Mouse (Mus musculus): ENCODE results near the gene Pdpn. TPM values are rescaled to one million over a fixed set of nuclear protein-coding genes. Genes with fewer than 3 reads are reported as not detected.

Gene Pdpn
- total and polyA plus RNA-seq, 2 experiments, result 0.17 TPM; not detected in 1

- DNase-seq (ENCODE audit: extremely low read depth, low read depth, low spot score), result no peak
- 37% methylated on average over 3 of the region's 3 CpGs for WGBS
- Histone ChIP-seq H3K4me1 (ENCODE audit: control insufficient read depth, insufficient read depth, low read length) (no peaks in the 10 kb centered on the region), H3K36me3 (ENCODE audit: control insufficient read depth, insufficient read depth, low read length) (no peaks in the 10 kb centered on the region), H3K79me2 (ENCODE audit: control insufficient read depth, insufficient read depth, low read length) (no peaks in the 10 kb centered on the region), H3K27ac (replicated peaks; ENCODE audit: insufficient read depth, low read depth, low read length) (no peak overlapping the region), H3K4me3 (ENCODE audit: insufficient read depth, low read depth, low read length) (no peak overlapping the region), H3K9ac (ENCODE audit: low read depth, low read length) (no peak overlapping the region), H3K27me3 (ENCODE audit: control insufficient read depth, insufficient read depth, low read length) (no peaks in the 10 kb centered on the region)
- TF ChIP-seq POLR2A (IDR thresholded peaks at IDR 0.05; ENCODE audit: extremely low read depth, insufficient read depth, low read length) (no peak), CTCF (IDR thresholded peaks at IDR 0.05; ENCODE audit: low read depth, low read length) (no peak)
Measured at GRCm38 (mm10) chr4:143270903-143271302, 28.5 kb downstream of the Pdpn start.

GRCm38 (mm10) chr4:143262696-143263095 is 36.7 kb downstream of the Pdpn start:
- no peaks in the 10 kb centered on the region for H3K4me1 ChIP-seq (ENCODE audit: control insufficient read depth, insufficient read depth, low read length)
- H3K36me3 ChIP-seq (ENCODE audit: control insufficient read depth, insufficient read depth, low read length), result no peaks in the 10 kb centered on the region
- 77% methylated on average over 12 of the region's 12 CpGs for WGBS
- H3K27ac ChIP-seq (replicated peaks; ENCODE audit: insufficient read depth, low read depth, low read length), result no peak overlapping the region
- TF ChIP-seq POLR2A (IDR thresholded peaks at IDR 0.05; ENCODE audit: extremely low read depth, insufficient read depth, low read length), result no peak
- TF ChIP-seq CTCF (IDR thresholded peaks at IDR 0.05; ENCODE audit: low read depth, low read length), result no peak
- no peak for DNase-seq (ENCODE audit: extremely low read depth, low read depth, low spot score)
- no peaks in the 10 kb centered on the region for H3K27me3 ChIP-seq (ENCODE audit: control insufficient read depth, insufficient read depth, low read length)
- H3K4me3 ChIP-seq (ENCODE audit: insufficient read depth, low read depth, low read length), result no peak overlapping the region
- no peak overlapping the region for H3K9ac ChIP-seq (ENCODE audit: low read depth, low read length)
- H3K79me2 ChIP-seq (ENCODE audit: control insufficient read depth, insufficient read depth, low read length), result no peaks in the 10 kb centered on the region

DNA sequence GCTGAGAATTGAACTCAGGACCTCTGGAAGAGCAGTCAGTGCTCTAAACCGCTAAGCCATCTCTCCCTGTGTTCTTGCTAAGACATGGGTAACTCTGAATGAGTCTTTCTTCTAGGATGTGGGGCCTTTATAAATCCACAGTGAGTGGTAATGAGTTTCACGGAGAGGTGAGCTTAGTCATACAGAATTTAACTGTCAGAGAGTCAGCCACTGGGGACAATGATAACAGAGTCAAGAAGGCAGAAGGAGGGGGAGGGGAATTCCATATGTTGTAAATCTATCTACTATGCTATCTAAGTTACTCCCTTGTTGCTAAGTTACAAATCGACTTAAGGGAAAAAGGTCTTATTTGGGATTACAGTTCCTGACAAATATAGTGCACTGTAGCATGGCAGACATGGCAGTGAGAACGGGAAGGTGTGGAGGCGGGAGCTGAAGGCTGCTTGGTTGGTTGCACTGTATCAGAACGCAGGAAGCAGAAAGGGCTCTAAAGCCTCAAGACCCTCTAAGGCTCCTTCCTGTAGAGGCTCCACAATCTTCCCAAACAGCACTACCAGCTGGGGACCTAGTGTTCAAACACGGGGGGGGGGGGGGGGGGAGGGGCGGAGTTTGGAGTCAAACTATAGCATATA is 39.5 kb downstream of the Pdpn start:
- H3K4me1 ChIP-seq (ENCODE audit: control insufficient read depth, insufficient read depth, low read length), result no peaks in the 10 kb centered on the region
- H3K9ac ChIP-seq (ENCODE audit: low read depth, low read length), result no peak overlapping the region
- H3K79me2 ChIP-seq (ENCODE audit: control insufficient read depth, insufficient read depth, low read length), result no peaks in the 10 kb centered on the region
- no peak for DNase-seq (ENCODE audit: extremely low read depth, low read depth, low spot score)
- TF ChIP-seq CTCF (IDR thresholded peaks at IDR 0.05; ENCODE audit: low read depth, low read length) (no peak), POLR2A (IDR thresholded peaks at IDR 0.05; ENCODE audit: extremely low read depth, insufficient read depth, low read length) (no peak)
- 49% methylated on average over 8 of the region's 8 CpGs for WGBS
- H3K27ac ChIP-seq (replicated peaks; ENCODE audit: insufficient read depth, low read depth, low read length), result no peak overlapping the region
- H3K4me3 ChIP-seq (ENCODE audit: insufficient read depth, low read depth, low read length), result no peak overlapping the region
- H3K36me3 ChIP-seq (ENCODE audit: control insufficient read depth, insufficient read depth, low read length), result no peaks in the 10 kb centered on the region
- H3K27me3 ChIP-seq (ENCODE audit: control insufficient read depth, insufficient read depth, low read length), result no peaks in the 10 kb centered on the region

GRCm38 (mm10) chr4:143258517-143258916 is 40.8 kb downstream of the Pdpn start:
- Histone ChIP-seq H3K79me2 (ENCODE audit: control insufficient read depth, insufficient read depth, low read length) (no peaks in the 10 kb centered on the region), H3K4me3 (ENCODE audit: insufficient read depth, low read depth, low read length) (no peak overlapping the region), H3K36me3 (ENCODE audit: control insufficient read depth, insufficient read depth, low read length) (no peaks in the 10 kb centered on the region), H3K9ac (ENCODE audit: low read depth, low read length) (no peak overlapping the region), H3K27me3 (ENCODE audit: control insufficient read depth, insufficient read depth, low read length) (no peaks in the 10 kb centered on the region), H3K27ac (replicated peaks; ENCODE audit: insufficient read depth, low read depth, low read length) (no peak overlapping the region), H3K4me1 (ENCODE audit: control insufficient read depth, insufficient read depth, low read length) (no peaks in the 10 kb centered on the region)
- TF ChIP-seq CTCF (IDR thresholded peaks at IDR 0.05; ENCODE audit: low read depth, low read length) (peak; percentile 49), POLR2A (IDR thresholded peaks at IDR 0.05; ENCODE audit: extremely low read depth, insufficient read depth, low read length) (no peak)
- DNase-seq (ENCODE audit: extremely low read depth, low read depth, low spot score), result no peak
- 37% methylated on average over 19 of the region's 19 CpGs for whole genome bisulfite sequencing

GRCm38 (mm10) chr4:143257971-143258370 is 41.4 kb downstream of the Pdpn start:
- Histone ChIP-seq H3K4me1 (ENCODE audit: control insufficient read depth, insufficient read depth, low read length) (no peaks in the 10 kb centered on the region), H3K27me3 (ENCODE audit: control insufficient read depth, insufficient read depth, low read length) (no peaks in the 10 kb centered on the region), H3K36me3 (ENCODE audit: control insufficient read depth, insufficient read depth, low read length) (no peaks in the 10 kb centered on the region), H3K79me2 (ENCODE audit: control insufficient read depth, insufficient read depth, low read length) (no peaks in the 10 kb centered on the region), H3K27ac (replicated peaks; ENCODE audit: insufficient read depth, low read depth, low read length) (no peak overlapping the region), H3K9ac (ENCODE audit: low read depth, low read length) (no peak overlapping the region), H3K4me3 (ENCODE audit: insufficient read depth, low read depth, low read length) (no peak overlapping the region)
- no peak for TF ChIP-seq CTCF (IDR thresholded peaks at IDR 0.05; ENCODE audit: low read depth, low read length)
- WGBS, result 42% methylated on average over 6 of the region's 6 CpGs
- DNase-seq (ENCODE audit: extremely low read depth, low read depth, low spot score), result no peak

DNA sequence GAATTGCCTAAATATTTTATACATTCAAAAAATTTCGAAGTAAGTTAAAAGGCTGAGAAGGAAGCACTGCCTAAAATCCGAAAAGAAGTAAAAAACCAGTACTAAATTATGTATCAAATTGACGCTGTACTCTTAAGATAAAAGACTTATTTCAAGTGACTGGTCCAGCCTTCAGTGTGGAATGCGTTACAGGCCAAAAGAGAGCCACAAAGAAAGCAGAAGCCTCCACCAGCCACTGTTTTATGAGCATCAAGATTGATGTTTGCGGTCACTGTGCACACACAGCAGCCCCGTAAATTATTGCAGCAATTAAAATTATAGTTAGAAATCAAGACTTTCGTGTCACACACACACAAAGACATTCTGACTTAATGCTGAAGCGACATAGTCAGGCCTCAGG is 43.8 kb downstream of the Pdpn start:
- H3K27ac ChIP-seq (replicated peaks; ENCODE audit: insufficient read depth, low read depth, low read length), result no peak overlapping the region
- H3K9ac ChIP-seq (ENCODE audit: low read depth, low read length), result no peak overlapping the region
- no peaks in the 10 kb centered on the region for H3K4me1 ChIP-seq (ENCODE audit: control insufficient read depth, insufficient read depth, low read length)
- H3K27me3 ChIP-seq (ENCODE audit: control insufficient read depth, insufficient read depth, low read length), result no peaks in the 10 kb centered on the region
- H3K4me3 ChIP-seq (ENCODE audit: insufficient read depth, low read depth, low read length), result no peak overlapping the region
- TF ChIP-seq POLR2A (IDR thresholded peaks at IDR 0.05; ENCODE audit: extremely low read depth, insufficient read depth, low read length) (no peak), CTCF (IDR thresholded peaks at IDR 0.05; ENCODE audit: low read depth, low read length) (no peak)
- DNase-seq (ENCODE audit: extremely low read depth, low read depth, low spot score), result no peak
- no peaks in the 10 kb centered on the region for H3K36me3 ChIP-seq (ENCODE audit: control insufficient read depth, insufficient read depth, low read length)
- 86% methylated on average over 8 of the region's 8 CpGs for WGBS
- no peaks in the 10 kb centered on the region for H3K79me2 ChIP-seq (ENCODE audit: control insufficient read depth, insufficient read depth, low read length)

Data from liver, adult 2 months (tissue).